Mouse (Mus musculus): ENCODE data around the gene Lin7a. TPM values are rescaled to one million over a fixed set of nuclear protein-coding genes. Genes with fewer than 3 reads are reported as not detected.

Gene Lin7a
- polyA plus RNA-seq, 1 experiment from 2014 or later = 16.8 TPM

GRCm38 (mm10) chr10:107247001-107247670 lies 24.4 kb upstream of the Lin7a start:
- H3K4me1 ChIP-seq = no peaks in the 10 kb centered on the region
- H3K27ac ChIP-seq (replicated peaks) = no peak overlapping the region
- no peak overlapping the region for H3K4me3 ChIP-seq
- no peak for ATAC-seq (replicated peaks)
- H3K9ac ChIP-seq (replicated peaks) = no peak overlapping the region
- H3K9me3 ChIP-seq = no peaks in the 10 kb centered on the region
- WGBS = 89% methylated on average over 6 of the region's 6 CpGs
- H3K4me2 ChIP-seq (replicated peaks) = no peak overlapping the region
- H3K27me3 ChIP-seq = no peaks in the 10 kb centered on the region
- H3K36me3 ChIP-seq = no peaks in the 10 kb centered on the region

GRCm38 (mm10) chr10:107248481-107248880 lies 23.0 kb upstream of the Lin7a start:
- Histone ChIP-seq H3K4me1 (no peaks in the 10 kb centered on the region), H3K4me3 (no peak overlapping the region), H3K27ac (replicated peaks) (no peak overlapping the region), H3K36me3 (no peaks in the 10 kb centered on the region), H3K4me2 (replicated peaks) (no peak overlapping the region), H3K27me3 (no peaks in the 10 kb centered on the region), H3K9ac (replicated peaks) (no peak overlapping the region), H3K9me3 (no peaks in the 10 kb centered on the region)
- 95% methylated on average over 8 of the region's 8 CpGs for WGBS
- ATAC-seq (replicated peaks) = no peak

GRCm38 (mm10) chr10:107249056-107249455 lies 22.4 kb upstream of the Lin7a start:
- H3K4me1 ChIP-seq = no peaks in the 10 kb centered on the region
- H3K9me3 ChIP-seq = no peaks in the 10 kb centered on the region
- ATAC-seq (replicated peaks) = no peak
- no peak overlapping the region for H3K27ac ChIP-seq (replicated peaks)
- no peaks in the 10 kb centered on the region for H3K27me3 ChIP-seq
- H3K36me3 ChIP-seq = no peaks in the 10 kb centered on the region
- H3K4me2 ChIP-seq (replicated peaks) = no peak overlapping the region
- whole genome bisulfite sequencing = 92% methylated on average over 7 of the region's 7 CpGs
- no peak overlapping the region for H3K9ac ChIP-seq (replicated peaks)
- no peak overlapping the region for H3K4me3 ChIP-seq

GRCm38 (mm10) chr10:107249606-107250186 lies 21.8 kb upstream of the Lin7a start:
- WGBS = 83% methylated on average over 5 of the region's 5 CpGs
- Histone ChIP-seq H3K4me1 (no peaks in the 10 kb centered on the region), H3K27me3 (no peaks in the 10 kb centered on the region), H3K4me3 (no peak overlapping the region), H3K9ac (replicated peaks) (no peak overlapping the region), H3K4me2 (replicated peaks) (no peak overlapping the region), H3K27ac (replicated peaks) (no peak overlapping the region), H3K36me3 (no peaks in the 10 kb centered on the region), H3K9me3 (no peaks in the 10 kb centered on the region)
- ATAC-seq (replicated peaks) = no peak

- Histone ChIP-seq H3K27ac (replicated peaks) (no peak overlapping the region), H3K36me3 (no peaks in the 10 kb centered on the region), H3K9ac (replicated peaks) (no peak overlapping the region), H3K27me3 (no peaks in the 10 kb centered on the region), H3K4me3 (no peak overlapping the region), H3K4me1 (no peaks in the 10 kb centered on the region), H3K4me2 (replicated peaks) (no peak overlapping the region), H3K9me3 (no peaks in the 10 kb centered on the region)
- 75% methylated on average over 7 of the region's 7 CpGs for WGBS
- ATAC-seq (replicated peaks) = no peak
Observed at GRCm38 (mm10) chr10:107250346-107251210, 20.9 kb upstream of the Lin7a start.

GRCm38 (mm10) chr10:107251271-107251670 lies 20.2 kb upstream of the Lin7a start:
- Histone ChIP-seq H3K36me3 (no peaks in the 10 kb centered on the region), H3K9me3 (no peaks in the 10 kb centered on the region), H3K4me3 (no peak overlapping the region), H3K27me3 (no peaks in the 10 kb centered on the region), H3K9ac (replicated peaks) (no peak overlapping the region), H3K4me1 (no peaks in the 10 kb centered on the region), H3K27ac (replicated peaks) (no peak overlapping the region), H3K4me2 (replicated peaks) (no peak overlapping the region)
- no peak for ATAC-seq (replicated peaks)
- 73% methylated on average over 2 of the region's 2 CpGs for WGBS

- no peaks in the 10 kb centered on the region for H3K9me3 ChIP-seq
- no peaks in the 10 kb centered on the region for H3K36me3 ChIP-seq
- H3K4me3 ChIP-seq = no peak overlapping the region
- no peak overlapping the region for H3K9ac ChIP-seq (replicated peaks)
- H3K4me1 ChIP-seq = no peaks in the 10 kb centered on the region
- no peak for ATAC-seq (replicated peaks)
- no peak overlapping the region for H3K27ac ChIP-seq (replicated peaks)
- H3K27me3 ChIP-seq = no peaks in the 10 kb centered on the region
- no peak overlapping the region for H3K4me2 ChIP-seq (replicated peaks)
- 95% methylated on average over 2 of the region's 2 CpGs for WGBS
Observed at GRCm38 (mm10) chr10:107251801-107252502, 19.5 kb upstream of the Lin7a start.

GRCm38 (mm10) chr10:107252503-107252815 lies 19.0 kb upstream of the Lin7a start:
- no peak overlapping the region for H3K4me3 ChIP-seq
- ATAC-seq (replicated peaks) = no peak
- WGBS = 90% methylated on average over 3 of the region's 3 CpGs
- H3K9me3 ChIP-seq = no peaks in the 10 kb centered on the region
- H3K9ac ChIP-seq (replicated peaks) = no peak overlapping the region
- no peaks in the 10 kb centered on the region for H3K4me1 ChIP-seq
- no peaks in the 10 kb centered on the region for H3K27me3 ChIP-seq
- H3K27ac ChIP-seq (replicated peaks) = no peak overlapping the region
- H3K36me3 ChIP-seq = no peaks in the 10 kb centered on the region
- no peak overlapping the region for H3K4me2 ChIP-seq (replicated peaks)

GRCm38 (mm10) chr10:107253191-107253965 lies 18.1 kb upstream of the Lin7a start:
- 93% methylated on average over 4 of the region's 4 CpGs for WGBS
- Histone ChIP-seq H3K4me2 (replicated peaks) (no peak overlapping the region), H3K9ac (replicated peaks) (no peak overlapping the region), H3K36me3 (no peaks in the 10 kb centered on the region), H3K27ac (replicated peaks) (no peak overlapping the region), H3K9me3 (no peaks in the 10 kb centered on the region), H3K4me1 (no peaks in the 10 kb centered on the region), H3K27me3 (no peaks in the 10 kb centered on the region), H3K4me3 (no peak overlapping the region)
- no peak for ATAC-seq (replicated peaks)

- Histone ChIP-seq H3K27ac (replicated peaks) (no peak overlapping the region), H3K36me3 (no peaks in the 10 kb centered on the region), H3K9me3 (no peaks in the 10 kb centered on the region), H3K9ac (replicated peaks) (no peak overlapping the region), H3K4me2 (replicated peaks) (no peak overlapping the region), H3K27me3 (no peaks in the 10 kb centered on the region), H3K4me1 (no peaks in the 10 kb centered on the region), H3K4me3 (no peak overlapping the region)
- ATAC-seq (replicated peaks) = no peak
Observed at GRCm38 (mm10) chr10:107254656-107255055, 16.8 kb upstream of the Lin7a start.

GRCm38 (mm10) chr10:107255351-107256050 lies 16.0 kb upstream of the Lin7a start:
- H3K4me3 ChIP-seq = no peak overlapping the region
- no peaks in the 10 kb centered on the region for H3K27me3 ChIP-seq
- no peaks in the 10 kb centered on the region for H3K4me1 ChIP-seq
- 92% methylated on average over 6 of the region's 6 CpGs for WGBS
- no peak overlapping the region for H3K9ac ChIP-seq (replicated peaks)
- H3K36me3 ChIP-seq = no peaks in the 10 kb centered on the region
- H3K27ac ChIP-seq (replicated peaks) = no peak overlapping the region
- H3K9me3 ChIP-seq = no peaks in the 10 kb centered on the region
- no peak overlapping the region for H3K4me2 ChIP-seq (replicated peaks)
- ATAC-seq (replicated peaks) = no peak

Measured in forebrain, embryonic 15.5 days (tissue).